Mouse (Mus musculus) testis, adult 2 months (tissue): ENCODE measurements at regions not wholly inside any gene's neighbourhood (a gene's known extent, or its start where the extent isn't known, plus 50 kb on each side); places are given as distances from the start of the nearest gene placed in this dataset.

Experiments
- CTCF ChIP-seq: fragments of 200-500 bp; IDR thresholded peaks from 2 replicates; pipeline ENCODE4 v1.5.1; 2012; ENCODE audit warnings: low read depth, mild to moderate bottlenecking, inconsistent platforms, low read length, moderate library complexity; ENCODE audit not compliant: control insufficient read depth, insufficient read depth, insufficient replicate concordance
- POLR2A ChIP-seq: fragments of 200-500 bp; IDR thresholded peaks from 2 replicates; pipeline ENCODE4 v1.6.1; 2012; ENCODE audit warnings: low read depth, mild to moderate bottlenecking, inconsistent platforms, low read length, moderate library complexity; ENCODE audit not compliant: control insufficient read depth

DNA sequence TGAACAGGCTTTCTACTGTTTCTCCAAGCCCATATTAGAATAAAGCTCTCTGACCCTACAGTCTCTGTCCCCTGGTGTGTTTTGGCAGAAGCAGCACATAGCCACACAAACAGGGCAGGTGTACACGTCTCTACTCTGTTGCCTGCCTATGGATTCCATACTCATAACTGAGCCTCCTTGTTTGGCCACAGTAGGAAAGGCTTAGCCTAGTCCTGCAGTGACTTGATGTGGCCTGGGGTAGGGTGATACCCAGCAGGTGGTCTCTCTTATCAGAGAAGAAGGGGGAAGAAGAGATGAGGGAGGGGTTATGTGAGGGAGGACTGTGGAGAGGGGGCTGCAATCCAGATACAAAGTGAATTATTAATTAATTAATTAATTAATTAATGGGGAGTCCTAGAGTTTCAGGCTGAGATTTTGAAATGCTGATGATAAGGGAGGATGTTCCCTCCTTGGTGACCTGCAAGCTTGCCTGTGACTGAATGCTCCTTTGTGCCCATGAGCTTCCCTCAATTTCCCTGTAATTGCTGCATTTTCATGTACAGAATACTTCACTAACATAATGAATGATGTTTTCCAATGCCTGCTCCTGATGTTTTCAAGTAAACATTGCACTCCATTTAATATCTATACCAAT is 402.7 kb upstream of the Lrrc3b start:
- TF ChIP-seq CTCF (no peak), POLR2A (no peak)
